Mouse (Mus musculus) hindbrain, embryonic 13.5 days (tissue): Measurements from ENCODE around the gene Csrnp3. TPM values are rescaled to one million over a fixed set of nuclear protein-coding genes. Genes with fewer than 3 reads are reported as not detected.
"Not testable (repeated sequence)": the region's sequence is repeated elsewhere in the genome, so short reads cannot be mapped to it uniquely, and the experiment has no call there.

Source experiments
- ATAC-seq: fragments of 200-750 bp; cut with Nextera tagmentation; 2 replicates; pipeline ENCODE4 v1.8.0; 2017; ENCODE audit warnings: moderate TSS enrichment; ENCODE audit not compliant: low FRiP score
- H3K27ac ChIP-seq: fragments of 300-500 bp; sonication (generic); 2 replicates; pipeline ENCODE4 v1.5.1; 2015; ENCODE audit warnings: inconsistent platforms, mild to moderate bottlenecking, moderate library complexity
- H3K27me3 ChIP-seq: fragments of 300-500 bp; sonication (generic); 2 replicates; pipeline ENCODE4 v1.6.1; 2015; ENCODE audit warnings: mild to moderate bottlenecking, inconsistent platforms
- H3K36me3 ChIP-seq: fragments of 300-500 bp; sonication (generic); 2 replicates; pipeline ENCODE4 v1.6.1; 2015; ENCODE audit warnings: mild to moderate bottlenecking, inconsistent platforms
- H3K4me1 ChIP-seq: fragments of 300-500 bp; sonication (generic); replicated peaks from 2 replicates; pipeline ENCODE4 v1.6.1; 2015; ENCODE audit warnings: inconsistent platforms
- H3K4me2 ChIP-seq: fragments of 300-500 bp; sonication (generic); 2 replicates; pipeline ENCODE4 v1.6.1; 2015; ENCODE audit warnings: inconsistent platforms, mild to moderate bottlenecking, moderate library complexity
- H3K4me3 ChIP-seq: fragments of 300-500 bp; sonication (generic); 2 replicates; pipeline ENCODE4 v1.5.1; 2015; ENCODE audit warnings: mild to moderate bottlenecking, inconsistent platforms
- H3K9ac ChIP-seq: fragments of 300-500 bp; sonication (generic); 2 replicates; pipeline ENCODE4 v1.6.1; 2015; ENCODE audit warnings: mild to moderate bottlenecking, inconsistent platforms
- H3K9me3 ChIP-seq: fragments of 300-500 bp; sonication (generic); 2 replicates; pipeline ENCODE4 v1.6.1; 2016; ENCODE audit warnings: inconsistent platforms
- WGBS: fragments of 180-500 bp; shearing (Covaris S2); methylation state at CpG from one replicate; pipeline ENCODE4 v1.1.7; 2015; 5-methylcytosine and 5-hydroxymethylcytosine counted together
- polyA plus RNA-seq: library from polyadenylated mRNA; unstranded; fragments of >200 nt; fragmentation: Nextera tagmentation; extraction: Ambion mirVana; gene quantifications from 2 replicates; pipeline ENCODE4 v1.2.1, GENCODE M21; 2015

Csrnp3 gene
- 54.1 and 58.0 TPM in 2 replicates for polyA plus RNA-seq

- H3K36me3 ChIP-seq: no peaks in the 10 kb centered on the region
- peak within 1 kb of the TSS; percentile 85 for H3K27ac ChIP-seq
- peak within 1 kb of the TSS; percentile 67 for H3K4me2 ChIP-seq
- no peaks in the 10 kb centered on the region for H3K9me3 ChIP-seq
- WGBS: 0% methylated on average over 6 of the region's 6 CpGs
- peak; percentile 91 for ATAC-seq
- peak within 1 kb of the TSS; percentile 79 for H3K9ac ChIP-seq
- peaks cover 16% of the 10 kb centered on the region for H3K4me1 ChIP-seq
- peak within 1 kb of the TSS; percentile 60 for H3K4me3 ChIP-seq
- no peaks in the 10 kb centered on the region for H3K27me3 ChIP-seq
Measured at GRCm38 (mm10) chr2:65845551-65845950, at the start of gene Csrnp3. TSS of gene Csrnp3 (plus strand) at chr2:65845767.

- no peak overlapping the region for H3K9ac ChIP-seq
- 92% methylated on average over 1 of the region's 1 CpGs for WGBS
- no peaks in the 10 kb centered on the region for H3K4me1 ChIP-seq
- no peak overlapping the region for H3K4me2 ChIP-seq
- no peaks in the 10 kb centered on the region; the same call in 1 of the 2 replicates for H3K36me3 ChIP-seq
- 0 out of 2 replicates have a peak, but pooled peaks cover 6% of the 10 kb centered on the region for H3K9me3 ChIP-seq
- no peak overlapping the region for H3K4me3 ChIP-seq
- no peaks in the 10 kb centered on the region for H3K27me3 ChIP-seq
- no peak overlapping the region for H3K27ac ChIP-seq
- no peak for ATAC-seq
Measured at GRCm38 (mm10) chr2:65801054-65801709, 44.4 kb upstream of the Csrnp3 start.

- no peaks in the 10 kb centered on the region for H3K9me3 ChIP-seq
- no peak overlapping the region for H3K27ac ChIP-seq
- 89% methylated on average over 6 of the region's 6 CpGs for WGBS
- no peaks in the 10 kb centered on the region for H3K4me1 ChIP-seq
- no peak overlapping the region for H3K4me3 ChIP-seq
- ATAC-seq: no peak
- H3K4me2 ChIP-seq: no peak overlapping the region
- H3K36me3 ChIP-seq: no peaks in the 10 kb centered on the region
- no peak overlapping the region for H3K9ac ChIP-seq
- no peaks in the 10 kb centered on the region for H3K27me3 ChIP-seq
Measured at GRCm38 (mm10) chr2:65806556-65806955, 39.0 kb upstream of the Csrnp3 start.

- not testable (repeated sequence) for H3K4me2 ChIP-seq, H3K27me3 ChIP-seq, H3K4me1 ChIP-seq, H3K9ac ChIP-seq, H3K36me3 ChIP-seq, H3K4me3 ChIP-seq, ATAC-seq, H3K9me3 ChIP-seq, H3K27ac ChIP-seq
- 85% methylated on average over 6 of the region's 6 CpGs for WGBS
Measured at GRCm38 (mm10) chr2:65811203-65811602, 34.4 kb upstream of the Csrnp3 start.

GRCm38 (mm10) chr2:65818080-65818796 is 27.3 kb upstream of the Csrnp3 start:
- Histone ChIP-seq H3K4me3 (peak overlapping the region; percentile 8; the same call in 1 of the 2 replicates), H3K9me3 (no peaks in the 10 kb centered on the region), H3K4me2 (peak overlapping the region; percentile 33), H3K9ac (peak overlapping the region; percentile 16; the same call in 1 of the 2 replicates), H3K27ac (peak overlapping the region; percentile 60), H3K4me1 (no peaks in the 10 kb centered on the region; the same call in 1 of the 2 replicates), H3K36me3 (no peaks in the 10 kb centered on the region), H3K27me3 (no peaks in the 10 kb centered on the region)
- peak; percentile 79 for ATAC-seq
- 49% methylated on average over 20 of the region's 20 CpGs for WGBS

- no peaks in the 10 kb centered on the region for H3K27me3 ChIP-seq
- H3K36me3 ChIP-seq: no peaks in the 10 kb centered on the region
- no peak overlapping the region for H3K4me2 ChIP-seq
- H3K9ac ChIP-seq: no peak overlapping the region
- ATAC-seq: no peak
- no peak overlapping the region for H3K4me3 ChIP-seq
- H3K9me3 ChIP-seq: no peaks in the 10 kb centered on the region
- 91% methylated on average over 4 of the region's 4 CpGs for WGBS
- H3K4me1 ChIP-seq: no peaks in the 10 kb centered on the region; the same call in 1 of the 2 replicates
- no peak overlapping the region for H3K27ac ChIP-seq
Measured at GRCm38 (mm10) chr2:65820114-65820769, 25.3 kb upstream of the Csrnp3 start.

- ATAC-seq: no peak
- H3K36me3 ChIP-seq: no peaks in the 10 kb centered on the region
- H3K4me1 ChIP-seq: no peaks in the 10 kb centered on the region
Measured at GRCm38 (mm10) chr2:65826314-65826713, 19.3 kb upstream of the Csrnp3 start.

GRCm38 (mm10) chr2:65826801-65827200 is 18.8 kb upstream of the Csrnp3 start:
- 85% methylated on average over 6 of the region's 6 CpGs for WGBS
- ATAC-seq: no peak

More at GRCm38 (mm10) chr2:65826314-65826713, 19.3 kb upstream of the Csrnp3 start:
- H3K27ac ChIP-seq: no peak overlapping the region
- no peaks in the 10 kb centered on the region for H3K9me3 ChIP-seq
- H3K4me2 ChIP-seq: no peak overlapping the region
- no peak overlapping the region for H3K4me3 ChIP-seq
- H3K27me3 ChIP-seq: no peaks in the 10 kb centered on the region
- no peak overlapping the region for H3K9ac ChIP-seq
- 94% methylated on average over 2 of the region's 2 CpGs for WGBS

GRCm38 (mm10) chr2:65828699-65829098 is 16.9 kb upstream of the Csrnp3 start:
- H3K27ac ChIP-seq: no peak overlapping the region
- H3K4me3 ChIP-seq: no peak overlapping the region
- H3K36me3 ChIP-seq: no peaks in the 10 kb centered on the region
- H3K9me3 ChIP-seq: no peaks in the 10 kb centered on the region
- no peak overlapping the region for H3K9ac ChIP-seq
- no peak for ATAC-seq
- peaks cover 3% of the 10 kb centered on the region; the same call in 1 of the 2 replicates for H3K4me1 ChIP-seq
- WGBS: 94% methylated on average over 1 of the region's 1 CpGs
- no peaks in the 10 kb centered on the region for H3K27me3 ChIP-seq
- no peak overlapping the region for H3K4me2 ChIP-seq

More at GRCm38 (mm10) chr2:65826801-65827200, 18.8 kb upstream of the Csrnp3 start:
- Histone ChIP-seq H3K4me3 (no peak overlapping the region), H3K9ac (no peak overlapping the region), H3K27me3 (no peaks in the 10 kb centered on the region), H3K27ac (no peak overlapping the region), H3K4me2 (no peak overlapping the region), H3K36me3 (no peaks in the 10 kb centered on the region), H3K9me3 (no peaks in the 10 kb centered on the region), H3K4me1 (no peaks in the 10 kb centered on the region)

GRCm38 (mm10) chr2:65832738-65833395 is 12.7 kb upstream of the Csrnp3 start:
- no peaks in the 10 kb centered on the region for H3K27me3 ChIP-seq
- peaks cover 3% of the 10 kb centered on the region; the same call in 1 of the 2 replicates for H3K4me1 ChIP-seq
- no peak overlapping the region for H3K9ac ChIP-seq
- H3K4me2 ChIP-seq: peak overlapping the region; percentile 31; the same call in 1 of the 2 replicates
- no peak overlapping the region for H3K27ac ChIP-seq
- WGBS: 53% methylated on average over 11 of the region's 11 CpGs
- ATAC-seq: peak; percentile 81
- no peaks in the 10 kb centered on the region for H3K36me3 ChIP-seq
- no peak overlapping the region for H3K4me3 ChIP-seq
- H3K9me3 ChIP-seq: no peaks in the 10 kb centered on the region

GRCm38 (mm10) chr2:65833421-65833820 is 12.1 kb upstream of the Csrnp3 start:
- no peak overlapping the region for H3K9ac ChIP-seq
- H3K27ac ChIP-seq: no peak overlapping the region
- H3K9me3 ChIP-seq: no peaks in the 10 kb centered on the region
- H3K4me1 ChIP-seq: peaks cover 3% of the 10 kb centered on the region; the same call in 1 of the 2 replicates
- H3K36me3 ChIP-seq: no peaks in the 10 kb centered on the region
- peak overlapping the region; percentile 31; the same call in 1 of the 2 replicates for H3K4me2 ChIP-seq
- no peak for ATAC-seq
- H3K27me3 ChIP-seq: no peaks in the 10 kb centered on the region
- H3K4me3 ChIP-seq: no peak overlapping the region
- 68% methylated on average over 7 of the region's 7 CpGs for WGBS

- Histone ChIP-seq H3K27me3 (no peaks in the 10 kb centered on the region), H3K4me3 (no peak overlapping the region), H3K4me1 (peaks cover 7% of the 10 kb centered on the region; the same call in 1 of the 2 replicates), H3K9me3 (no peaks in the 10 kb centered on the region), H3K36me3 (no peaks in the 10 kb centered on the region), H3K27ac (no peak overlapping the region), H3K4me2 (no peak overlapping the region), H3K9ac (no peak overlapping the region)
- WGBS: 74% methylated on average over 3 of the region's 3 CpGs
- ATAC-seq: no peak
Measured at GRCm38 (mm10) chr2:65841606-65842005, 4.0 kb upstream of the Csrnp3 start.
